ENCODE assay signal across 8 mouse cellular contexts in the genomic region with DNA sequence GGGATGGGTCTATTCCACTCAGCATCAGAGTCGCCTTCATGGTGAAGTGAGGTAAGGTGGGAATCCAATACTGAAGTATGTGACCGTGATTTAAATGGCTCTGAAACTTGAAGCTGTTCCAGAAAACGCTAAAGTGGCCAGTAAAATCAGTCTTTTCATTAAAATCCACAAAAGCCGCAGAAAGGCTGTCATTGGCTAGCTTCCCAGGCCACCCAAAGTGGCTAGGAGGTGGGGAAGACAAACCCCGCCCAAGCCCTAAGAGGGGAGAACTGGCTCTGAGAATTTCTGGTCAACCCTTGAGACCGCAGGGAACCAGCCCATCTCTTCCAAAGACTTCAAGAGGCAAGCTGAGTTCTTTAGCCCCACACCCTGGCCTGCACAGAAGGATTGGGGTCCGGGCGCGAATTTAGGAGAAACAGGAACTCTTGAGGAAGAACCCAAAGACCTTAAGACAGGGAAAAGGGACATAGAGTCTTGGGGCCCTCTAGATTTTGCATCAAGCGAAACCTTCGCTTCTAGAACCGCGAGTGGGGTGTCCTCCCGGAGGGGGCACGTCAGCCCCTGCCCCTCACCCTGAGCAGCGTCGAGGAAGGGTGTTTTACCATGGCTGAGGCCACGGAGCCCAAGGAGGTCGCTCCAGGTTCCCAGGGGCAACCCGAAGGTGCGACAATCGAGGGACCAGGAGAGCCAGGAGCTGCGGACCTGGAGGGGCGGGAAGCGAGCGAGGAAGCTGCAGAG. TPM values are rescaled to one million over a fixed set of nuclear protein-coding genes. Genes with fewer than 3 reads are reported as not detected.
DNase-seq lines count a peak whose midpoint lies in the region; ATAC-seq and TF ChIP-seq lines count a peak whose summit lies in the region.

No protein-coding gene starts in this region.

- peaks cover 21% of the 10 kb centered on the region for H3K4me1 ChIP-seq in kidney, embryonic 15.5 days
- H3K4me1 ChIP-seq in embryonic facial prominence, embryonic 12.5 days = peaks cover 16% of the 10 kb centered on the region
- H3K4me1 ChIP-seq in intestine, postnatal 0 days (replicated peaks; ENCODE audit: control insufficient read depth, insufficient read depth, low read length) = no peaks in the 10 kb centered on the region
- peaks cover 12% of the 10 kb centered on the region; the same call in 1 of the 2 replicates for H3K4me1 ChIP-seq in neural tube, embryonic 12.5 days

- no peak for DNase-seq in kidney, adult 9 months
- no peak for DNase-seq in cerebellum, postnatal 4 days (ENCODE audit: low spot score in 2 of 2)
- no peak for DNase-seq in B cell, adult 2 months
- no peak for DNase-seq in right cerebral cortex, postnatal 25 days

- 7% methylated on average over 26 of the region's 26 CpGs for WGBS in kidney, embryonic 15.5 days
- 8% methylated on average over 26 of the region's 26 CpGs for WGBS in embryonic facial prominence, embryonic 12.5 days
- 8% methylated on average over 26 of the region's 26 CpGs for WGBS in intestine, postnatal 0 days
- 8% methylated on average over 26 of the region's 26 CpGs for WGBS in neural tube, embryonic 12.5 days

- no peak overlapping the region for H3K27ac ChIP-seq in kidney, embryonic 15.5 days
- no peak overlapping the region for H3K27ac ChIP-seq in embryonic facial prominence, embryonic 12.5 days
- peak overlapping the region; percentile 73 for H3K27ac ChIP-seq in intestine, postnatal 0 days (ENCODE audit: low read depth, low read length)
- no peak overlapping the region for H3K27ac ChIP-seq in neural tube, embryonic 12.5 days

- peaks cover 55% of the 10 kb centered on the region for H3K27me3 ChIP-seq in kidney, embryonic 15.5 days
- peaks cover 49% of the 10 kb centered on the region for H3K27me3 ChIP-seq in embryonic facial prominence, embryonic 12.5 days
- H3K27me3 ChIP-seq in intestine, postnatal 0 days (replicated peaks; ENCODE audit: control insufficient read depth, insufficient read depth, low read length) = no peaks in the 10 kb centered on the region
- H3K27me3 ChIP-seq in neural tube, embryonic 12.5 days (replicated peaks) = peaks cover 40% of the 10 kb centered on the region

- peak overlapping the region; percentile 87 for H3K4me2 ChIP-seq in kidney, embryonic 15.5 days
- peak overlapping the region; percentile 95 for H3K4me2 ChIP-seq in embryonic facial prominence, embryonic 12.5 days (replicated peaks)
- H3K4me2 ChIP-seq in intestine, postnatal 0 days (replicated peaks; ENCODE audit: low read depth) = peak overlapping the region; percentile 74
- H3K4me2 ChIP-seq in neural tube, embryonic 12.5 days (replicated peaks) = peak overlapping the region; percentile 89

- no peaks in the 10 kb centered on the region for H3K36me3 ChIP-seq in kidney, embryonic 15.5 days
- no peaks in the 10 kb centered on the region for H3K36me3 ChIP-seq in embryonic facial prominence, embryonic 12.5 days
- no peaks in the 10 kb centered on the region for H3K36me3 ChIP-seq in intestine, postnatal 0 days (ENCODE audit: control insufficient read depth, insufficient read depth)
- no peaks in the 10 kb centered on the region for H3K36me3 ChIP-seq in neural tube, embryonic 12.5 days

- peak overlapping the region; percentile 42; the same call in 1 of the 2 replicates for H3K9ac ChIP-seq in kidney, embryonic 15.5 days
- peak overlapping the region; percentile 58 for H3K9ac ChIP-seq in embryonic facial prominence, embryonic 12.5 days
- peak overlapping the region; percentile 74 for H3K9ac ChIP-seq in intestine, postnatal 0 days (ENCODE audit: low read depth, low read length)
- peak overlapping the region; percentile 40; the same call in 1 of the 2 replicates for H3K9ac ChIP-seq in neural tube, embryonic 12.5 days

- no peak for ATAC-seq in kidney, embryonic 15.5 days (replicated peaks; ENCODE audit: low FRiP score)
- ATAC-seq in embryonic facial prominence, embryonic 12.5 days (ENCODE audit: insufficient number of reproducible peaks, insufficient read depth, low FRiP score, low TSS enrichment) = no peak
- ATAC-seq in intestine, postnatal 0 days = no peak
- ATAC-seq in neural tube, embryonic 12.5 days (ENCODE audit: low FRiP score, low read depth) = no peak

- no peak for TF ChIP-seq CTCF in intestine, postnatal 0 days (IDR thresholded peaks at IDR 0.05; ENCODE audit: low read depth)

- H3K4me3 ChIP-seq in kidney, embryonic 15.5 days (replicated peaks) = peak overlapping the region; percentile 51
- peak overlapping the region; percentile 51 for H3K4me3 ChIP-seq in embryonic facial prominence, embryonic 12.5 days
- H3K4me3 ChIP-seq in intestine, postnatal 0 days (ENCODE audit: low read depth, low read length) = peak overlapping the region; percentile 58
- H3K4me3 ChIP-seq in neural tube, embryonic 12.5 days = peak overlapping the region; percentile 45

- no peaks in the 10 kb centered on the region; the same call in 1 of the 2 replicates for H3K9me3 ChIP-seq in kidney, embryonic 15.5 days (replicated peaks)
- no peaks in the 10 kb centered on the region for H3K9me3 ChIP-seq in embryonic facial prominence, embryonic 12.5 days
- no peaks in the 10 kb centered on the region for H3K9me3 ChIP-seq in intestine, postnatal 0 days (ENCODE audit: control insufficient read depth)
- H3K9me3 ChIP-seq in neural tube, embryonic 12.5 days = no peaks in the 10 kb centered on the region

RNA-seq across cellular contexts. Expression of a gene that starts 12.5 kb away (rescaled TPM):
- polyA plus RNA-seq in kidney, embryonic 15.5 days (2015; fragmentation: Nextera tagmentation; extraction: Ambion mirVana) = 7.5 and 8.0 TPM in 2 replicates
- polyA plus RNA-seq in embryonic facial prominence, embryonic 12.5 days (2016; fragmentation: Nextera tagmentation; extraction: Ambion mirVana) = 4.0 and 4.4 TPM in 2 replicates
- 70.7 and 77.8 TPM in 2 replicates for polyA plus RNA-seq in intestine, postnatal 0 days (2015; fragmentation: Nextera tagmentation; extraction: Ambion mirVana)
- 0.59 and 0.66 TPM in 2 replicates for polyA plus RNA-seq in neural tube, embryonic 12.5 days (2016; fragmentation: Nextera tagmentation; extraction: Ambion mirVana)

RNA-seq across cellular contexts. Expression of a gene that starts 27.4 kb away (rescaled TPM):
- 26.5 and 27.0 TPM in 2 replicates for polyA plus RNA-seq in kidney, embryonic 15.5 days (2015; fragmentation: Nextera tagmentation; extraction: Ambion mirVana)
- polyA plus RNA-seq in embryonic facial prominence, embryonic 12.5 days (2016; fragmentation: Nextera tagmentation; extraction: Ambion mirVana) = 36.7 and 38.6 TPM in 2 replicates
- 52.0 and 86.5 TPM in 2 replicates for polyA plus RNA-seq in intestine, postnatal 0 days (2015; fragmentation: Nextera tagmentation; extraction: Ambion mirVana)
- 47.1 and 48.6 TPM in 2 replicates for polyA plus RNA-seq in neural tube, embryonic 12.5 days (2016; fragmentation: Nextera tagmentation; extraction: Ambion mirVana)
